ENCODE assay signal across 27 mouse cellular contexts in the genomic region with DNA sequence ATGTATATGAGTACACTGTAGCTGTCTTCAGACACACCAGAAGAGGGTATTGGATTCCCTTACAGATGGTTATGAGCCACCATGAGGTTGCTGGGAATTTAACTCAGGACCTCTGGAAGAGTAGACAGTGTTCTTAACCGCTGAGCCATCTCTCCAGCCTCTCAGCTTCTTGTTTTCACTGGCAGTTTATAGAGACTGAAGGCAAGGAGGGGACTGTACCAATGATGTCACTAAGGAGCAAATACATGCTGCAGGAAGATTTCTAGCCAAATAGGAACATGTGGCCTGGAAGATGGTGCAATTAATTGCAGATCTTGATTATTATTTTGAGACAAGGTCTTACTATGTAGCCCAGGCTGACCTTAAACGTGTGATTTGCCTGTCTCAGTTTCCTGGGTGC.
"Had no signal": no experiment of that assay in that cellular context is flagged by ENCODE, and none has a peak within 500 bp of the region (broad histone marks: within the 10 kb centered on the region; RNA-seq: fewer than 3 reads in every experiment).

No protein-coding gene starts in this region.

- H3K9me3 ChIP-seq: limb, embryonic 10.5 days; limb, embryonic 12.5 days; limb, embryonic 13.5 days; limb, embryonic 15.5 days; liver, embryonic 12.5 days; liver, embryonic 13.5 days; liver, embryonic 15.5 days; lung, embryonic 15.5 days; megakaryocyte, embryonic 14.5 days; midbrain, embryonic 10.5 days; midbrain, embryonic 12.5 days; midbrain, embryonic 13.5 days; midbrain, embryonic 15.5 days had no signal

- DNase-seq: left cerebral cortex, postnatal 4 days; liver; liver, embryonic 13.5 days; liver, postnatal 0 days; lung, adult 18-20 months; lung, adult 2 months; lung, embryonic 14.5 days; lung, postnatal 10 days; lung, postnatal 14 days; lung, postnatal 36 days; lung, postnatal 4 days; midbrain, embryonic 14.5 days had no signal

- H3K4me3 ChIP-seq: limb, embryonic 10.5 days; limb, embryonic 12.5 days; limb, embryonic 13.5 days; limb, embryonic 15.5 days; liver, embryonic 12.5 days; liver, embryonic 13.5 days; liver, embryonic 15.5 days; lung, embryonic 15.5 days; megakaryocyte, embryonic 14.5 days; midbrain, embryonic 10.5 days; midbrain, embryonic 12.5 days; midbrain, embryonic 13.5 days; midbrain, embryonic 15.5 days; myocyte had no signal

- H3K27me3 ChIP-seq: limb, embryonic 12.5 days; limb, embryonic 13.5 days; limb, embryonic 15.5 days; liver, embryonic 12.5 days; liver, embryonic 13.5 days; liver, embryonic 15.5 days; lung, embryonic 15.5 days; midbrain, embryonic 12.5 days; midbrain, embryonic 13.5 days; midbrain, embryonic 15.5 days had no signal

- H3K36me3 ChIP-seq: limb, embryonic 10.5 days; limb, embryonic 12.5 days; limb, embryonic 13.5 days; limb, embryonic 15.5 days; liver, embryonic 12.5 days; liver, embryonic 13.5 days; liver, embryonic 15.5 days; lung, embryonic 15.5 days; midbrain, embryonic 10.5 days; midbrain, embryonic 12.5 days; midbrain, embryonic 13.5 days; midbrain, embryonic 15.5 days had no signal

- H3K27ac ChIP-seq: limb, embryonic 10.5 days; limb, embryonic 12.5 days; limb, embryonic 13.5 days; limb, embryonic 15.5 days; liver, embryonic 12.5 days; liver, embryonic 13.5 days; liver, embryonic 14.5 days; liver, embryonic 15.5 days; lung, embryonic 15.5 days; macrophage; midbrain, embryonic 10.5 days; midbrain, embryonic 12.5 days; midbrain, embryonic 13.5 days; midbrain, embryonic 15.5 days had no signal

- H3K4me1 ChIP-seq: limb, embryonic 12.5 days; limb, embryonic 13.5 days; limb, embryonic 15.5 days; liver, embryonic 15.5 days; midbrain, embryonic 12.5 days; midbrain, embryonic 13.5 days; midbrain, embryonic 15.5 days had no signal
